Mouse (Mus musculus): ENCODE results near the gene Angptl7.

The Angptl7 gene

GRCm38 (mm10) chr4:148500410-148500867 is at the start of gene Angptl7:
TSS of gene Angptl7 (minus strand) at chr4:148500460.
- DNase-seq: no peak

- DNase-seq: no peak
Measured at GRCm38 (mm10) chr4:148549106-148549505, 48.8 kb upstream of the Angptl7 start.

- DNase-seq: no peak
Measured at GRCm38 (mm10) chr4:148535876-148536275, 35.6 kb upstream of the Angptl7 start.

- DNase-seq: no peak
Measured at GRCm38 (mm10) chr4:148533613-148534328, 33.5 kb upstream of the Angptl7 start.

- DNase-seq: no peak
Measured at GRCm38 (mm10) chr4:148532516-148532915, 32.3 kb upstream of the Angptl7 start.

- no peak for DNase-seq
Measured at GRCm38 (mm10) chr4:148531341-148531740, 31.1 kb upstream of the Angptl7 start.

GRCm38 (mm10) chr4:148530778-148531177 is 30.5 kb upstream of the Angptl7 start:
- DNase-seq: no peak

GRCm38 (mm10) chr4:148530351-148530750 is 30.1 kb upstream of the Angptl7 start:
- DNase-seq: no peak

GRCm38 (mm10) chr4:148527158-148527910 is 27.1 kb upstream of the Angptl7 start:
- DNase-seq: no peak

- DNase-seq: no peak
Measured at GRCm38 (mm10) chr4:148523538-148523937, 23.3 kb upstream of the Angptl7 start.

- no peak for DNase-seq
Measured at GRCm38 (mm10) chr4:148518235-148518795, 18.1 kb upstream of the Angptl7 start.

- no peak for DNase-seq
Measured at GRCm38 (mm10) chr4:148517809-148518208, 17.5 kb upstream of the Angptl7 start.

- DNase-seq: peak; percentile 9 to 24
Measured at GRCm38 (mm10) chr4:148515313-148515712, 15.1 kb upstream of the Angptl7 start.

- no peak for DNase-seq
Measured at GRCm38 (mm10) chr4:148513021-148513559, 12.8 kb upstream of the Angptl7 start.

- no peak for DNase-seq
Measured at GRCm38 (mm10) chr4:148511334-148511733, 11.1 kb upstream of the Angptl7 start.

- DNase-seq: no peak
Measured at GRCm38 (mm10) chr4:148510691-148511090, 10.4 kb upstream of the Angptl7 start.

GRCm38 (mm10) chr4:148509450-148510084 is 9.3 kb upstream of the Angptl7 start:
- DNase-seq: peak in 1 of 2 experiments; percentile 7

GRCm38 (mm10) chr4:148508084-148508849 is 8.0 kb upstream of the Angptl7 start:
- DNase-seq: no peak

GRCm38 (mm10) chr4:148507585-148507984 is 7.3 kb upstream of the Angptl7 start:
- no peak for DNase-seq

GRCm38 (mm10) chr4:148504497-148504959 is 4.3 kb upstream of the Angptl7 start:
- DNase-seq: no peak

GRCm38 (mm10) chr4:148495874-148496689 is 4.2 kb downstream of the Angptl7 start:
- DNase-seq: no peak

All from thymus, postnatal 36 days (tissue).